In genomic region chr5:36618890-36619289, GRCm38 (mm10) we compare ENCODE assay signal across 17 mouse cellular contexts. TPM values are rescaled to one million over a fixed set of nuclear protein-coding genes. Genes with fewer than 3 reads are reported as not detected.
DNase-seq lines count a peak whose midpoint lies in the region; ATAC-seq and TF ChIP-seq lines count a peak whose summit lies in the region.
"Had no signal": no experiment of that assay in that cellular context is flagged by ENCODE, and none has a peak within 500 bp of the region (broad histone marks: within the 10 kb centered on the region; RNA-seq: fewer than 3 reads in every experiment).

No protein-coding gene starts in this region.

- ATAC-seq in frontal cortex, adult (ENCODE audit: low TSS enrichment) = 0 out of 2 replicates have a peak, but pooled peaks have one; percentile 39
- ATAC-seq in Patski = no peak
- ATAC-seq: forebrain, embryonic 16.5 days; midbrain, embryonic 16.5 days had no signal

- DNase-seq in frontal cortex, adult 2 months (ENCODE audit: extremely low spot score in 1 of 2, low spot score in 1 of 2) = no peak
- DNase-seq in layer of hippocampus, adult 9-11 months = peak; percentile 47
- DNase-seq in layer of hippocampus, postnatal 25 days (ENCODE audit: extremely low spot score in 1 of 2, low spot score in 1 of 2) = no peak
- DNase-seq in Patski (ENCODE audit: low read depth, low spot score) = peak; percentile 35
- no peak for DNase-seq in thymus, postnatal 25 days
- no peak for DNase-seq in urinary bladder, adult 2 months (ENCODE audit: low spot score)
- DNase-seq: adrenal gland, postnatal 10 days; gastrocnemius, postnatal 14 days; heart, postnatal 4 days; kidney, adult 2 months; lung, embryonic 14.5 days; right cerebral cortex, postnatal 25 days had no signal

- CTCF ChIA-PET in Patski (lab: Charles Lee) = interaction anchor here (1.2 to 1.4 kb wide), 2 partner anchors 24 to 44 kb away, joined by 3 read pairs; no protein-coding TSS in a partner anchor

- H3K27me3 ChIP-seq in Patski = no peaks in the 10 kb centered on the region

- peaks cover 35% of the 10 kb centered on the region for H3K36me3 ChIP-seq in macrophage (ENCODE audit: inconsistent target)

- 92% methylated on average over 5 of the region's 5 CpGs for WGBS in macrophage (ENCODE audit: missing documents)

- no peak for TF ChIP-seq CTCF in Patski (IDR thresholded peaks at IDR 0.05)

- in situ Hi-C loops in Patski (cut with MboI; ENCODE audit: low pct_unique_long_range_greater_than_20kb) = no loop called here

- POLR2A ChIA-PET in Patski (lab: Charles Lee) = interaction anchor here (1.1 kb wide), 1 partner anchor 62 kb away, joined by 3 read pairs; no protein-coding TSS in a partner anchor

- peaks cover 45% of the 10 kb centered on the region for H3K79me2 ChIP-seq in macrophage (ENCODE audit: inconsistent target)

- peak overlapping the region; percentile 85 for H3K27ac ChIP-seq in macrophage
- H3K27ac ChIP-seq: left cerebral cortex, adult 2 months had no signal

- no peak overlapping the region for H3K4me3 ChIP-seq in macrophage (ENCODE audit: inconsistent target)
- H3K4me3 ChIP-seq: left cerebral cortex, adult 2 months had no signal

RNA-seq across cellular contexts. Expression of gene Tbc1d14, which starts 25.8 kb away (rescaled TPM):
- 58.8 and 59.8 TPM in 2 replicates for polyA plus RNA-seq in frontal cortex, adult 2 months (2012; rRNA removed)
- total RNA-seq in layer of hippocampus, postnatal 25 days (2021) = 100 to 1,000 TPM in 1 of 2 experiments, 10 to 100 TPM in 1; 92.4 to 104 TPM
- polyA plus RNA-seq in Patski (2021) (49.8 TPM), macrophage (2018) (22.5 to 38.4 TPM (median 36.0 TPM) in 3 replicates)
- 100 to 1,000 TPM in 19 of 26 experiments, 10 to 100 TPM in 7; 43.9 to 352 (median 164) TPM for total RNA-seq in macrophage (2018; cell fraction: chromatin; rRNA removed)
- 10 to 100 TPM; 14.6 to 67.9 (median 47.5) TPM for total RNA-seq in macrophage (2018; cell fraction: cytosol; rRNA removed)
- 100 to 1,000 TPM in 14 of 26 experiments, 10 to 100 TPM in 12; 28.4 to 157 (median 105) TPM for total RNA-seq in macrophage (2018; cell fraction: nucleus; rRNA removed)
- 22.2 and 22.5 TPM in 2 replicates for polyA plus RNA-seq in urinary bladder, adult 2 months (2012; rRNA removed)

Comparison
In these comparisons a context has a peak if more than half of its experiments do, and no peak if none do; other contexts are left out.
1. DNase-seq: peak in layer of hippocampus, adult 9-11 months (single experiment) and Patski (single experiment); none in frontal cortex, adult 2 months (0 of 2), layer of hippocampus, postnatal 25 days (0 of 2), thymus, postnatal 25 days (single experiment) and urinary bladder, adult 2 months (single experiment).